Mouse (Mus musculus) intestine, embryonic 16.5 days (tissue): ENCODE data around the gene Pde8a. TPM values are rescaled to one million over a fixed set of nuclear protein-coding genes. Genes with fewer than 3 reads are reported as not detected.

ENCODE experiments used
- ATAC-seq: fragments of 200-750 bp; cut with Nextera tagmentation; 2 replicates; pipeline ENCODE4 v1.8.0; 2017; ENCODE audit warnings: moderate TSS enrichment, moderate library complexity
- H3K27ac ChIP-seq: fragments of 300-500 bp; sonication (generic); 2 replicates; pipeline ENCODE4 v1.5.1; 2014; ENCODE audit warnings: mild to moderate bottlenecking, low read length
- H3K27me3 ChIP-seq: fragments of 300-500 bp; sonication (generic); replicated peaks from 2 replicates; pipeline ENCODE4 v1.6.1; 2014; ENCODE audit warnings: low read length, control low read depth, mixed read lengths; ENCODE audit not compliant: control insufficient read depth, insufficient read depth
- H3K36me3 ChIP-seq: fragments of 300-500 bp; sonication (generic); 2 replicates; pipeline ENCODE4 v1.6.1; 2014; ENCODE audit warnings: low read length, control low read depth; ENCODE audit not compliant: control insufficient read depth, insufficient read depth
- H3K4me1 ChIP-seq: fragments of 300-500 bp; sonication (generic); 2 replicates; pipeline ENCODE4 v1.6.1; 2014; ENCODE audit warnings: low read length, control low read depth, mixed read lengths; ENCODE audit not compliant: control insufficient read depth, insufficient read depth
- H3K4me2 ChIP-seq: fragments of 300-500 bp; sonication (generic); 2 replicates; pipeline ENCODE4 v1.6.1; 2014; ENCODE audit warnings: low read depth, low read length, control low read depth
- H3K4me3 ChIP-seq: fragments of 300-500 bp; sonication (generic); 2 replicates; pipeline ENCODE4 v1.5.1; 2014; ENCODE audit warnings: mild to moderate bottlenecking, low read length
- H3K9ac ChIP-seq: fragments of 300-500 bp; sonication (generic); 2 replicates; pipeline ENCODE4 v1.6.1; 2014; ENCODE audit warnings: low read depth, low read length
- H3K9me3 ChIP-seq: fragments of 300-500 bp; sonication (generic); 2 replicates; pipeline ENCODE4 v1.6.1; 2016; ENCODE audit warnings: low read length, control low read depth; ENCODE audit not compliant: control insufficient read depth
- WGBS: fragments of 180-500 bp; shearing (Covaris S2); extraction: QIAGEN DNeasy Blood & Tissue Kit; methylation state at CpG from one replicate; pipeline ENCODE4 v1.1.7; 2014; 5-methylcytosine and 5-hydroxymethylcytosine counted together
- polyA plus RNA-seq: library from polyadenylated mRNA; unstranded; fragments of >200 nt; fragmentation: Nextera tagmentation; extraction: Ambion mirVana; gene quantifications from 2 replicates; pipeline ENCODE4 v1.2.1, GENCODE M21; 2015

Gene Pde8a
- 1.4 and 1.6 TPM in 2 replicates for polyA plus RNA-seq

DNA sequence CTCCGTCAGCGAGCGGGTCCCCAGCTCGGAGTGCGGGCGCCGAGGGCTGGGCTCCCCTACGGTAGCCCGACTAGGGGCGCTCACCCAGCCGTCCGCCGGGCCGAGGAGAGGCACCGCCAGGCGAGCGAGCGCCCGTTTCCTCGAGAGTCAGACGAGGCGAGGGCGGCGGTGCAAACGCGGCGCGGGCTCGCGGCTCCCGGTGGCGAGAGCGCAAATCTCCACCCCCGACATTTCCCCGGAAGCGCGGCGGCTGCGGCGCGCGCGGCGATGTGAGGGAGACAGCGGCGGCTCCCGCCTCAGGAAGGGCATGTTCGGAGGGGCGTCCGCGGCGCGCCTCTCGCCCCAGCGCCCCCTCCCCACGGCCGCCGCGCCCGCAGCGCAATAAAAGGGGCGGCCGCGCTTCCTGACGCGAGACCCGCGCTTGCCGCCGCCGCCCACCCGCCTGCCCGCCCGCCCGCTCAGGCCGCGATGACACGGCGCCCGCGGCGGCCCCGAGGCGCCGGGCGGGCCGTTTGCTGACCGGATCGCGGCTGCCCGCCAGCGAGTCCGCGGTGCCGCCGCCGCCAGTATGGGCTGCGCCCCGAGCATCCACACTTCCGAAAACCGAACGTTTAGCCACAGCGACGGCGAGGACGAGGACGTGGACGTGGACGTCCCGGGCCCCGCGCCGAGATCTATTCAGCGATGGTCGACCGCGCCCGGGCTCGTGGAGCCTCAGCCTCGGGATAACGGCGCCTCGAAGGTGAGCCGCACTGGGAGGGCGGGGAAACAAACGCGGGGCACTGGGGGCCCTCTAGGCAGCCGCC, at the start of gene Pde8a:
TSS of gene Pde8a (plus strand) at position 250 of the 806 bp plus-strand sequence.
- Histone ChIP-seq H3K9me3 (no peaks in the 10 kb centered on the region), H3K27me3 (peaks cover 21% of the 10 kb centered on the region), H3K9ac (peak within 1 kb of the TSS; percentile 71), H3K4me2 (peak within 1 kb of the TSS; percentile 86), H3K36me3 (no peaks in the 10 kb centered on the region), H3K4me1 (peaks cover 17% of the 10 kb centered on the region), H3K4me3 (peak within 1 kb of the TSS; percentile 58), H3K27ac (peak within 1 kb of the TSS; percentile 72)
- WGBS = under 1% methylated on average over 125 of the region's 128 CpGs
- ATAC-seq = peak; percentile 19

DNA sequence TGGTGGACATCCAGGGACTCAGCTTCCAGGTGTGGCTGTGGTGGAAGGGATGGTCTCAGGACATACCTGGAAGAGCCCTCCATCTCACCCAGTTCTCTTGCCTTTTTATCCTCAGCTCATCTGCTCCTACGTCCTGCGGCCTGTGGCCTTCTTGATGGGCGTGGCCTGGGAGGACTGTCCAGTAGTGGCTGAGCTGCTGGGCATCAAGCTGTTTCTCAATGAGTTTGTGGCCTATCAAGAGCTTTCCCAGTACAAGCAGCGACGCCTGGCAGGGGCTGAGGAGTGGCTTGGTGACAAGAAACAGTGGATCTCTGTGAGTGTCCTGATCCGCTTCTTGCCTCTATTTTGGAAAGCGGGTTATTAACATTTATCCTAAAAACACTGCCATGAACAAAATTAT, 49.0 kb upstream of the Pde8a start:
- WGBS = 71% methylated on average over 7 of the region's 7 CpGs

DNA sequence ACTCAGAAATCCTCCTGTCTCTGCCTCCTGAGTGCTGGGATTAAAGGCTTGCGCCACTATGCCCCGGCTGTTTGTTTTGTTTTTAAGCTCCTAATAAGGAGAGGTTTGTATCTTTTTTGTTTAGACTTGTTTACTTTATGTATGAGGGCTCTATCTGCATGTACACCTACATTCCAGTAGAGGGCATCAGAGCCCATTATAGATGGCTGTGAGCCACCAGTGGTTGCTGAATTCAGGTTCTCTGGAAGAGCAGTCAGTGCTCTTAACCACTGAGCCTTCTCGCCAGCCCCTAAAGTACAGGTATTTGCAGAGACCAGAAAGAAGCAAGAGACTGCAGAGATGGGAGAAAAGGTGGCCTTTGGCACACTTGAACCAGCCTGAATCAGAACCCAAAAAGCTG, 46.3 kb upstream of the Pde8a start:
- WGBS = 35% methylated on average over 3 of the region's 3 CpGs
- H3K4me1 ChIP-seq = no peaks in the 10 kb centered on the region
- no peak; the same call in 1 of the 2 replicates for ATAC-seq
- H3K9me3 ChIP-seq = no peaks in the 10 kb centered on the region
- no peak overlapping the region for H3K9ac ChIP-seq
- H3K4me2 ChIP-seq = no peak overlapping the region
- H3K36me3 ChIP-seq = no peaks in the 10 kb centered on the region
- no peaks in the 10 kb centered on the region for H3K27me3 ChIP-seq
- no peak overlapping the region for H3K4me3 ChIP-seq
- H3K27ac ChIP-seq = no peak overlapping the region

More for the DNA sequence above, 49.0 kb upstream of the Pde8a start:
- no peak overlapping the region for H3K9ac ChIP-seq
- no peak overlapping the region for H3K27ac ChIP-seq
- H3K27me3 ChIP-seq = no peaks in the 10 kb centered on the region
- H3K4me2 ChIP-seq = no peak overlapping the region
- H3K9me3 ChIP-seq = no peaks in the 10 kb centered on the region
- no peaks in the 10 kb centered on the region for H3K36me3 ChIP-seq
- ATAC-seq = no peak
- no peak overlapping the region for H3K4me3 ChIP-seq
- no peaks in the 10 kb centered on the region for H3K4me1 ChIP-seq

GRCm38 (mm10) chr7:81169351-81169750, 44.0 kb upstream of the Pde8a start:
- H3K27ac ChIP-seq = no peak overlapping the region
- no peak for ATAC-seq
- no peak overlapping the region for H3K4me2 ChIP-seq
- no peaks in the 10 kb centered on the region for H3K4me1 ChIP-seq
- no peak overlapping the region for H3K9ac ChIP-seq
- no peaks in the 10 kb centered on the region for H3K9me3 ChIP-seq
- no peak overlapping the region for H3K4me3 ChIP-seq
- no peaks in the 10 kb centered on the region for H3K36me3 ChIP-seq
- no peaks in the 10 kb centered on the region for H3K27me3 ChIP-seq
- WGBS = 70% methylated on average over 7 of the region's 7 CpGs

DNA sequence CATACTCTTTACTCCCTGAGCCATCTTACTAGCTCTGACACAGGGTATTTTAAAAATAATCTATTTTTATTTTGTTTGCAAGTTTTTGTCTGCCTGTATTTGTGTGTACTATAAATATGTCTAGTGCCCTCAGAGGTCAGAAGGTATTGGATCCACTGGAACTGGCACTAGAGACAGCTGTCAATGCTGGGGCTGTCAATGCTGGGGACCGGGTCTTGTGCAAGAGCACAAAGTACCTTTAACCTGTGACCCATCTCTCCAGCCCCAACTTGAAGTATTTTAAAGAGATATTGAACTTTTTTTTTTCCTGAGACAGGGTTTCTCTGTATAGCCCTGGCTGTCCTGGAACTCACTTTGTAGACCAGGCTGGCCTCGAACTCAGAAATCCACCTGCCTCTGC, 39.5 kb upstream of the Pde8a start:
- WGBS = 93% methylated on average over 2 of the region's 2 CpGs
- ATAC-seq = no peak
- Histone ChIP-seq H3K27ac (no peak overlapping the region), H3K4me1 (no peaks in the 10 kb centered on the region), H3K9ac (no peak overlapping the region), H3K36me3 (no peaks in the 10 kb centered on the region), H3K9me3 (no peaks in the 10 kb centered on the region), H3K27me3 (no peaks in the 10 kb centered on the region), H3K4me3 (no peak overlapping the region), H3K4me2 (no peak overlapping the region)

DNA sequence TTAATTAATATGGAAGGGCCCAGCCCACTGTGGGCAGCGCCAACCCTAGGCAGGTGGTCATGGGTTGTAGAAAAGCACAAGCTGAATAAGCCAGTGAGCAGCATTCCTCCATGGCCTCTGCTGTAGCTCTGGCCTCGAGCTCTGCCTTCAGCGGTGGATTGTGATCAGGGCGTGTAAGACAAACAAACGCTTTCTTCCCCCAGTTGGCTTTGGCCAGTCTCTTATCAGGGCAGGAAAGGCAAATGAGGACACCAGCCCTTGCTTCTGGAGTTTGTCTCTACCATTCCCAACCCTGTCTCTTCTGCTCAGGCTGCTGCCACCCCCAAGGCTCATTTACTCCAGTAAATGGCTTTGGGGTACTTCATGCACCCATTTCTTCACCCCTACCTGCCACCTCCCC, 38.7 kb upstream of the Pde8a start:
- Histone ChIP-seq H3K27me3 (no peaks in the 10 kb centered on the region), H3K27ac (no peak overlapping the region), H3K36me3 (no peaks in the 10 kb centered on the region), H3K4me2 (no peak overlapping the region), H3K4me1 (no peaks in the 10 kb centered on the region), H3K9me3 (no peaks in the 10 kb centered on the region), H3K4me3 (no peak overlapping the region), H3K9ac (no peak overlapping the region)
- ATAC-seq = no peak
- 59% methylated on average over 5 of the region's 5 CpGs for WGBS

GRCm38 (mm10) chr7:81176187-81176769, 37.1 kb upstream of the Pde8a start:
- Histone ChIP-seq H3K4me3 (no peak overlapping the region), H3K9ac (no peak overlapping the region), H3K36me3 (no peaks in the 10 kb centered on the region), H3K4me2 (no peak overlapping the region), H3K27ac (no peak overlapping the region), H3K4me1 (no peaks in the 10 kb centered on the region), H3K9me3 (no peaks in the 10 kb centered on the region), H3K27me3 (no peaks in the 10 kb centered on the region)
- WGBS = 52% methylated on average over 5 of the region's 5 CpGs
- ATAC-seq = no peak

GRCm38 (mm10) chr7:81179494-81179893, 33.9 kb upstream of the Pde8a start:
- H3K9ac ChIP-seq = no peak overlapping the region
- no peaks in the 10 kb centered on the region for H3K9me3 ChIP-seq
- H3K4me2 ChIP-seq = no peak overlapping the region
- whole genome bisulfite sequencing = 54% methylated on average over 5 of the region's 5 CpGs
- no peaks in the 10 kb centered on the region for H3K4me1 ChIP-seq
- no peaks in the 10 kb centered on the region for H3K36me3 ChIP-seq
- H3K4me3 ChIP-seq = no peak overlapping the region
- H3K27ac ChIP-seq = no peak overlapping the region
- no peaks in the 10 kb centered on the region for H3K27me3 ChIP-seq
- no peak for ATAC-seq

- no peaks in the 10 kb centered on the region for H3K36me3 ChIP-seq
- no peak for ATAC-seq
- no peak overlapping the region for H3K4me2 ChIP-seq
- no peaks in the 10 kb centered on the region for H3K27me3 ChIP-seq
- 82% methylated on average over 10 of the region's 10 CpGs for WGBS
- no peaks in the 10 kb centered on the region for H3K9me3 ChIP-seq
- no peak overlapping the region for H3K27ac ChIP-seq
- no peaks in the 10 kb centered on the region for H3K4me1 ChIP-seq
- no peak overlapping the region for H3K9ac ChIP-seq
- H3K4me3 ChIP-seq = no peak overlapping the region
Measured at GRCm38 (mm10) chr7:81182492-81183175, 30.8 kb upstream of the Pde8a start.
